Mouse (Mus musculus): ENCODE results near the gene Col13a1.

Col13a1 gene

DNA sequence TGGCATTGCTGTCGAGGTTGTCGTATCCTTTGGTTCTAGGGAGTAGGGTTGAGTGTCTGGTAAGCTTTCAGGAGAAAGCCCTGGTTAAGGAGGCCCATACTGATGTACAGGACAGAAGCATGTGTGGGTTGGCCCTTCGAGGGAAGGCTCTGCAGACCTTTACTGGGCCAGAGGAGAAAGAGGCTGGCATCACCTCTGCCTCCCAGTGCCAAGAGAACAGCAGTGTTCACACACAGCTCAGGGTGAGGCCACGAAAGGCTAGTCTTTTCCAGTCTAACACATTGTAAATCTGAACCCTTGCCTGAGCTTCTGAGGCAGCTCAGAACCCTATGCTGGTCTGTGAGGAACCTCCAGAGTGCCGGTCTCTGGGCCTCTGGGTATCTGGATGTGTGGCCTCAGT lies 84.3 kb downstream of the Col13a1 start:
- no peak for DNase-seq

DNA sequence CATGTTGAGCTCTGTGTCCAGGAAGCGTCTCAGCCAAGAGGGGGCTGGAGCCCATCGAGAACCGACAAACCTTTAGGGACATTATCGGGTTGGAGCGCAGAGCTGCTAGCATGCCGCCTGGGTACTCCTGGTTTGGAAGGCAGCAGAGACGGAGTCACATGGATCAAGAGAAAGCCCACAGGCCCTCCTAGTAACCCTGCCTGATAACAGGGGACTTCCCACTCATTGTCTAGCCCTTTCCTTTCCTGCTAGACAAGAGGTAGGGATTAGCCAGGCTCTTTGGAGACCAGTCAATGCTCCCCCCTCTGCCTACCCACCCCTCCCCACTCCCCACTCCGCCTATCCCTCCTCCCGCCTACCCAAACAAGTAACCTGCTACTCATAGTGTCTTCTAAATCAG lies 87.8 kb downstream of the Col13a1 start:
- DNase-seq, result no peak

DNA sequence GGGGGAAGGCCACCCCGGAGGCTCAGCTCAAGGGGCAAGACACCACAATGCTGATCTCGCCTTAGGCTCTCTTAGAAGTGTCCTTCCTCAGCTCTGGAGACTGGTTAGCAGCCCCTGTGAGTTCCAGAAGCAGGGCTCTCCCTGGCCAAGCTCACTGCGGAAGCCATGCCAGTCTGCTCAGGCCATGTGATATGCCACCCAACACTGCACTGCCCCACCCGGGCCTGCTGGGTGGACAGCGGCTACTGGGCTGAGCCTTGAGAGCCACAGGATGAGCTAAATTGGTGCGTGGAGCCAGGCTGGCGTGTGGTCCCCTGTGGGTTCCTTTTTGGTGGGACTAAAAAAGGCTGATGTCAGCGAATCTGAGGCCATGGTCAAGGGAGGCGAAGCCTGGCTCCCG lies 88.6 kb downstream of the Col13a1 start:
- no peak for DNase-seq

GRCm38 (mm10) chr10:61879427-61879826 lies 99.5 kb downstream of the Col13a1 start:
- no peak for DNase-seq

DNA sequence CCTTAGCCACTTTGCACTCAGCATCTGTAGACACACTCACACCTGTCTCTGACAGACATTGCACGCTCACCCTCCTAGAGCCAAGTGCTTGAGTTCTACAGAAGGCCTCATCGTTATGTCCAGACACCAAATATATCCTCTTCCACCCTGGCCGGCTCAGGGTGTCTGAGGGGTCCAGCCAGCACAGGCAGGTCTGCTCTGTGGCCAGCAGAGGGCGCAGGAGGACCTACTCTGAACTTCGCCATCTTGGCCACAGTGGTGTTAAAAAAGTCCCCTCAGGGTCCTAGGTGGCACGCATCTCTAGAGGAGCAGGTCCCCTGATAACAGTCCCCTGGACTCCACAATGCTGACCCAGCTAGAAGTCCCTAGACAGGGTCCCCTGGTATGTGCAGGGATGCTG lies 101.1 kb downstream of the Col13a1 start:
- DNase-seq, result peak; percentile 50 to 52

- no peak for DNase-seq
These were observed 109.1 kb downstream of the Col13a1 start for GRCm38 (mm10) chr10:61869796-61870195.

- no peak for DNase-seq
These were observed 112.8 kb downstream of the Col13a1 start for GRCm38 (mm10) chr10:61866045-61866580.

DNA sequence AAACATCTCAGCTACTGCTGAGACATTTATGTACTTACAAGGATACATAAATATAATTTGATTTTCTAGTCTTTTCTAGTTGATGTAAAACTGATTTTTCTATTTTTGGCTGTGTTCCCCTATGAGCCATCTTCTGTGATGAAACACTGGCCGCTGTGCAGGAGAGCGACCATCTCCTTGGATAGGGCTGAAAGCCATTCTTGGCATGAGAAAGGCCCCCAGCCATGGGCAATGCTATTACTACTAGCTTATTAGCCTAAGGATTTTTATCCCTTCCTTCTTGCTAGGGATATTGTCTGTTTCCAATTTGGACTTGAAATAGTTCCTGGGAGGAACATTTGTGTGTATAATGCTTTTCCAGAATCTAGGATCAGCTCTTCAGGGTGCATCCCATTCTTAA lies 119.5 kb downstream of the Col13a1 start:
- no peak for DNase-seq

GRCm38 (mm10) chr10:61855139-61855675 lies 123.7 kb downstream of the Col13a1 start:
- DNase-seq, result no peak

- DNase-seq, result no peak
These were observed 126.1 kb downstream of the Col13a1 start for GRCm38 (mm10) chr10:61852824-61853223.

DNA sequence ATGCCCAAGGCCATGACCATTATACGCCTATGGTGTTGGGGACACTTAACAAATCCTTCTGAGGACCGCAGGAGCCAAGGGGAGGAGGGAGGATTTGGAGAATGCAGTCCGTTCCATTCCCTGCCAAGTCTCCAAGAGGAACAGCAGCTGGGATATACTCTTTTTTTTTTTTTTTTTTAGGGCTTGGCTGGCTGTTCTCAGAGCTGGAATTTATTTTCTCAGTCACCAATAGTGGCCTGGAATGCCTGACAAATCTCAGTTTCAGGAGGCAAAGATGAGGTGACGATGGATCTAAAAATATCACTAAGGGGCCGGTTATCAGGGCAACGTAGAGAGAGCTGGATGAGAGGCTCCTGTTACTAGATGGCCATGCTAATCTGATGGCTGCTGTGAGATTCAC lies 130.4 kb downstream of the Col13a1 start:
- no peak for DNase-seq

DNA sequence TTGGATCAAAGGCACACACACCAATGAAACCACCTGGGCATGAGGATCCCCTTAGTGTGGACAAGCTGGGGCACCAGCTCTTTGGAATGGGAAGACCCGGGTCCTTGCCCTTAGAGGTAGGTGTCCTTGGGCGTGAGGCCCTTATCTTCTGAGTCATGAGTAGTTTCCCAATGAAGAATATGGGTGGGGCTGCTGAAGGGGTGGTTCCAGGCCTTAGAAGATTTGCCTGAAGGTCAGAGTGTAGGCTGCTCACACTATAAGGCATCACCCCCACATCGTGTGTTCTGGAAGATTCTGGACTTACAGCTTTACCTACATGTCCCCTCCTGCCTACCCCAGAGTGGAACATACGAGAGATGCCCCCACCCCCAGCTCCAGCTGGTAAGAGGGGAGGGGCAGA lies 133.4 kb downstream of the Col13a1 start:
- no peak for DNase-seq

GRCm38 (mm10) chr10:61844475-61844874 lies 134.4 kb downstream of the Col13a1 start:
- DNase-seq, result no peak

DNA sequence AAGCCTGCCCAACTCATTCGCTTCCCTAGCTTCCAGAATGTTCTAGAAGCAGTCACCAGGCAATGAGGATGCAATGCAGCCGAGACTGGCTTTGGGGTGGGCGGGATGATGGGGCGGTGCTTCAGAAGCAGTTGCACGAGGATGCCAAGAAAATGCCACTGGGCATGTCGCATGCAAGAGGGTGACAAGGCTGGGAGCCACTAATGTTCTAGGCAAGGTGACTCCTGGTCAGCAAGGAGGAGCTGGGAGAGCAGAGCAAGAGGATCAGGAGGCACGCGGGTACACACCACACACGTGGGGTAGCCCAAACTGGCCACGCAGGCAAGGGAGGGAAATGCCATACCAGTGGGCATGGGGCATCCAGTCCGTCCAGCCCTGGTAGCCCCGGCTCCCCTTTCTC lies 136.6 kb downstream of the Col13a1 start:
- DNase-seq, result no peak

GRCm38 (mm10) chr10:61839326-61839725 lies 139.6 kb downstream of the Col13a1 start:
- DNase-seq, result no peak

DNA sequence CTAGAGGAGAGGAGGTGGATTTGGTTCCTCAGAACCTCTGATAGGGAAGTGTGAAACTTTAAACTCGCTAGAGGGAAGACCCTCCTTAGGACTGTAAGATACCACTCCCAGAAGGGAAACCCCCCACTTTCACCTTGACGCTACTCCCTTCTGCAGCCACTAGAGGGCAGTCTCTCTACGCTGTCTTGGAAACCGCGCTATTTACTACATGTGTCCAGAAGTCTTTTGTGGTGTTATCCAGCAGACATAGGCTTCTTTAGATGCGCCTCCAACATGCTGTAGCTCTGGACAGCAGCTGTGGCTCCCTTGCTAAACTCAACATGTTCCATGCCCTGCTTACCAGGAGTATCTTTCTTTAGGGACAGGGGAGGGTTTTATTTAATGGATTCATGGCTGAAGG lies 140.1 kb downstream of the Col13a1 start:
- DNase-seq, result peak; percentile 16 to 17

- DNase-seq, result no peak
These were observed 141.6 kb downstream of the Col13a1 start for GRCm38 (mm10) chr10:61837286-61837685.

DNA sequence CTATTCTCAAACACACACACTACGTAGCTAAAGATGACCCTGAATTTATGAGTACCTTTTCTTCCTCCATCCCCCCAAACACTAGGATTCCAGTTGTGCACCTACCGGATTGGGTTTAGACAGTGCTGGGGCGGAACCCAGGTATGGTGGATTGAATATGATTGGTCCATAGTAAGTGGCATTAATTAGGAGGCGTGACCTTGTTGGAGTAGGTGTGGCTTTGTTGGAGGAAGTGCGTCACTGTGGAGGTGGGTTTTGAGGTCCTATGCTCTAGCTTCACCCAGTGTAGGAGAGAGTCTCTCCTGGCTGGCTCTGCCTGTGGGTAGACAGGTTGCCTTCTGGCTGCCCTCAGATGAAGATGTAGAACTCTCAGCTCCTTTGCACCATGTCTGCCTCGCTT lies 144.6 kb downstream of the Col13a1 start:
- no peak for DNase-seq

DNA sequence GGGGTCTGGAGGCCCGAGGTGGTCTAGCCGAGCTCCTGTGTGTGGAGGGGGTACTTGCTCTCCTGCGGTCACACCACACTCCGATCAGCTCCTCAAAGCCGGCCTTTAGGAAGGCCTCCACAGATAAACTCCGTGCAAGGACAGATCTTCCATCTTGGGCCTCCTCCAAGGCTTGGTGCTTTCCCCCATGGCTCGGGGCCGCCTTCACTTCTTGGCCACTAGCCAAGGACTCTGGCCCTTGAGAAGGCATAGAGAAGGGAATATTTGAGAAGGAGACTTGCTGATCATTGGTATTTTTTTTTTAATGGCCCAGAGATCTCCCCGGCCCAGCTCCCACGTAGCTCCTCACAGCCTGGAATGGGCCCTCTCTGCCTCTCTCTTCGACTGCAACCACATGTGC lies 146.2 kb downstream of the Col13a1 start:
- no peak for DNase-seq

DNA sequence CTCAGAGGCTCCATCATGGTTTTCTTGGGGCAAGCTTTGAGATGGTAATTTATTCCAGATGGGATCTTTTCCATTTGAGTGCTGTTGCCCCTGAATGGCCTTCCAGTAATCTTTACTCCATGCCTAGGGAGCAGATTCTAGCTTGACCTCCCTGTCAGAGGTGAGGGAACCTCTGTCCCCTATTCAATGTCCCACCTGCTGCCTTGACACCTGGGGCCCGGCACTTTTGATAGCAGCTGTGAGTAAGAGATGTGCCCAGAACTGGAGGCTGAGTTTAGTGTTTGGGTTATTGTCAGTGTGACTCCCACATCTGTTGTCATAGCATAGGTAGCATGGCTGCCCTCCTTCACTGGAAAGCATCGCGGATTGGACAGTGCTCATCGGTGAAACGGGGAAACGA lies 147.2 kb downstream of the Col13a1 start:
- no peak for DNase-seq

DNA sequence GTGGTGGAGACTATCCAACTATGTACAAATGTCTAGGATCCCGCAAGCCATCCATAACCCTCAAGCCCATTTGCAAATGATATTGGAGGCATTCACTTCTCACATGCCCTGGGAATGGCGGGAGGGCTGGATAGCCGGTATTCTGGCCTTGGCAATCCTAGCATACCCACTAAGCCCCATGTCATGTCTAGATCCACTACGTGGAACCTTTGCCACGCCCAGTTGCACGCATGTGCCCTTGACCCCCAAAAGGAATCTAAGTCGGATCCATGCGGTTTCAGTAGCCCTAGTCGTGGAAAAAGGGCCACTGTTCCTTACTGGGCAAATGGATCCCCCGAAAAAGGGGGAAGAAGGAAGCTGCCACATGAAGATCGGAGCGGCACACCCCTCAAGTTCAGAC lies 147.7 kb downstream of the Col13a1 start:
- DNase-seq, result no peak

GRCm38 (mm10) chr10:61830817-61831216 lies 148.1 kb downstream of the Col13a1 start:
- DNase-seq, result no peak

- no peak for DNase-seq
These were observed 149.9 kb downstream of the Col13a1 start for GRCm38 (mm10) chr10:61829046-61829445.

- no peak for DNase-seq
These were observed 150.7 kb downstream of the Col13a1 start for GRCm38 (mm10) chr10:61827950-61828936.
